Mouse (Mus musculus) neural tube, embryonic 12.5 days (tissue): ENCODE data around the gene Aph1a. TPM values are rescaled to one million over a fixed set of nuclear protein-coding genes. Genes with fewer than 3 reads are reported as not detected.
"Not testable (repeated sequence)": the region's sequence is repeated elsewhere in the genome, so short reads cannot be mapped to it uniquely, and the experiment has no call there.

Experiments used
- ATAC-seq: fragments of 200-750 bp; cut with Nextera tagmentation; 2 replicates; pipeline ENCODE4 v1.8.0; 2017; ENCODE audit warnings: low read depth, mild to moderate bottlenecking, moderate TSS enrichment, moderate library complexity; ENCODE audit not compliant: low FRiP score
- H3K27ac ChIP-seq: fragments of 300-500 bp; sonication (generic); 2 replicates; pipeline ENCODE4 v1.5.1; 2016
- H3K27me3 ChIP-seq: fragments of 300-500 bp; sonication (generic); replicated peaks from 2 replicates; pipeline ENCODE4 v1.6.1; 2016; ENCODE audit warnings: mild to moderate bottlenecking
- H3K36me3 ChIP-seq: fragments of 300-500 bp; sonication (generic); 2 replicates; pipeline ENCODE4 v1.6.1; 2016; ENCODE audit warnings: mild to moderate bottlenecking
- H3K4me1 ChIP-seq: fragments of 300-500 bp; sonication (generic); 2 replicates; pipeline ENCODE4 v1.6.1; 2016
- H3K4me2 ChIP-seq: fragments of 300-500 bp; sonication (generic); replicated peaks from 2 replicates; pipeline ENCODE4 v1.6.1; 2016; ENCODE audit warnings: mild to moderate bottlenecking
- H3K4me3 ChIP-seq: fragments of 300-500 bp; sonication (generic); 2 replicates; pipeline ENCODE4 v1.5.1; 2016
- H3K9ac ChIP-seq: fragments of 300-500 bp; sonication (generic); 2 replicates; pipeline ENCODE4 v1.6.1; 2016; ENCODE audit warnings: mild to moderate bottlenecking
- H3K9me3 ChIP-seq: fragments of 300-500 bp; sonication (generic); 2 replicates; pipeline ENCODE4 v1.6.1; 2016; ENCODE audit warnings: mild to moderate bottlenecking
- WGBS: fragments of 180-500 bp; shearing (Covaris S2); methylation state at CpG from one replicate; pipeline ENCODE4 v1.1.7; 2016; 5-methylcytosine and 5-hydroxymethylcytosine counted together
- polyA plus RNA-seq: library from polyadenylated mRNA; unstranded; fragments of >200 nt; fragmentation: Nextera tagmentation; extraction: Ambion mirVana; gene quantifications from 2 replicates; pipeline ENCODE4 v1.2.1, GENCODE M21; 2016

Gene Aph1a
- polyA plus RNA-seq, 1 experiment from 2014 or later, result 26.9 TPM

DNA sequence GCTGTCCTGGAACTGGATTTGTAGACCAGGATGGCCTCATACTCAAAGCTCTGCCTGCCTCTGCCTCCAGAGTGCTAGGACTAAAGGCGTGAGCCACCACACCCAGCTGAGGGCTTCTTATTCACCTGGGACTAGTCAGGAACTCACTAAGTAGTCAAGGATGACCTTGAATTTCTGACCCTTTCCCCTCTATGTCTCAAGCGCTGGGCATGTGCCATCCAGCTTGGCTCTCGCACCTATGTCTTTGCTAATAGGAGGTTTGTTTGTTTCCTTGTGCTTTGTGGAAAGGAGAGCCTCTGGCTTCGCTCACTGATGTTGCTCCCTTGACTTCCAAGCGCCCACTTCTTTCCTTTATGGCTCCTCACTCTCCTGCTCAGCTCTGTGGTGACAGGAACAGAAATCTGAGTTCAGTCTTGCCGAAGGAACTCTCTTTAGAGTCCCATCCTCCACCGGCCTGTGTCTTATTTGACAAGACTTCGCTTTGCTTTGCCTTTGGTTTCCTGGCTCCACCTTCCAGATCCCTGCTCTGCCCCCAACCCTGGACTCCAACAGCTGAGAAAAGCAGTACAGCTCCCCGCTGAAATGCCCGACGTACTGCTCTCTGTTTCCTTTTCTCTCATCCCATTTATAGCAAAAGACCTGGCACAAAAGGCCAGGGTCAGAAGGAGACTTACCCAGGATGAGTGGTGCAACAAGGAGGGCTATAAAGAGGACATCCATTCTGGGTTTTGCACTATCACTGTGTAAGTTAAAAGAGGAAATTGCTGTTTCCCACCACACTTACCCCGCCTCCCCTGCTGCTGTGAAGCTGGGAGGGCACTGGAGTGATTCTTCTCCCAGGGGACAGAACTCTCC is 2.3 kb upstream of the Aph1a start, which contains the start of gene BC028528:
Gene BC028528, minus strand, starts transcription at position 795 of the 855 bp plus-strand sequence.
- H3K4me1 ChIP-seq, result peaks cover 22% of the 10 kb centered on the region
- H3K9me3 ChIP-seq, result no peaks in the 10 kb centered on the region
- H3K4me3 ChIP-seq, result no peak within 1 kb of the TSS
- peak within 1 kb of the TSS; percentile 38; the same call in 1 of the 2 replicates for H3K9ac ChIP-seq
- 0 out of 2 replicates have a peak, but pooled peaks cover 3% of the 10 kb centered on the region for H3K36me3 ChIP-seq
- peak within 1 kb of the TSS; percentile 54 for H3K4me2 ChIP-seq
- H3K27me3 ChIP-seq, result no peaks in the 10 kb centered on the region
- no peak within 1 kb of the TSS for H3K27ac ChIP-seq
- whole genome bisulfite sequencing, result 13% methylated on average over 12 of the region's 12 CpGs
- ATAC-seq, result no peak

DNA sequence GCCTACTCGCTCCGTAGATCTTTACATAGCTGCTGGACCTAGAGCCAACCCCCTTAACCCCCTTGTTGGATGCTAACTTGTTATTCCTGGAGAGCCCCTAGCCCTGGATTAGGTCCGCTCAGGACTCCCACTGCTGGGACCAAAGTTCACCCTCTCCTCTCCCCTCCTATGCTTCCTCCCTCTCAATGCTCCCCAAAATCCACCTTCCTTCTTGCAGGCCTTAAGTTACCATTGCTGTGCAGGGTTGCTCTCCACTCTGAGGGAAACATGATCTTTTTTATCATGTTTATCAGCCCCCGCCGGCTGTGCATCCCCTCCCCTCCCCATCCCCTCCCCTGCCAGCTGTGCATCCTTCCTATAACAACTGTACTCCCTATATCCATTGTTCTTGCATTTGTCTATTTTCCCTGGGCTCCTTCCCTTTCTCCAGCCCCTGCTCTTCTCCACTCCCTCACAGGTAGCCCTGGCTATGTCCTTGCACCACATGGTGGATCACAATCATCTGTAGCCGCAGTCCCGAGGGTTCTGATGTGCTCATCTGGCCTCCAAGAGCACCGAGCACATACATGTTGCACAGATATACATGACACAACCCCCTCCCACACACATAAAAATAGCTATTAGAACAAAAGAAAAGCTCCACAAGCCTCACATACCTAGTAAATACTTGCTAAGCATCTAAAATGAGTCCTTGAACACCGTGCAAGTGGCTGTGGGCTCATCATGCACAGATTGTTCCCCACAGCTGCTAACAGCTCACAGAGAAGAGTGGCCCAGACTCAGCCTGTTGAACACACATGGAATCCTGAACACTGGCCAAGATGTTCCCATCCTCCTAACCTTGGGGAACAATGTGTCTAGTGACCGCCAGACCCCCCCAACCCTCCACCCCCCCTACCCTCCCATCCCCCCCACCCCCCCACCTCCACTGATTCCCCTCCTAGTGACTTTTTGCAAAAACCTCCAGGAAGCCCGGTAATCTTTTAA is 1.4 kb upstream of the Aph1a start:
- WGBS, result 29% methylated on average over 11 of the region's 11 CpGs
- H3K36me3 ChIP-seq, result 0 out of 2 replicates have a peak, but pooled peaks cover 3% of the 10 kb centered on the region
- H3K9ac ChIP-seq, result peak overlapping the region; percentile 38; the same call in 1 of the 2 replicates
- ATAC-seq, result no peak
- peak overlapping the region; percentile 54 for H3K4me2 ChIP-seq
- no peaks in the 10 kb centered on the region for H3K9me3 ChIP-seq
- no peak overlapping the region for H3K27ac ChIP-seq
- H3K4me3 ChIP-seq, result no peak overlapping the region
- H3K4me1 ChIP-seq, result peaks cover 22% of the 10 kb centered on the region
- no peaks in the 10 kb centered on the region for H3K27me3 ChIP-seq

DNA sequence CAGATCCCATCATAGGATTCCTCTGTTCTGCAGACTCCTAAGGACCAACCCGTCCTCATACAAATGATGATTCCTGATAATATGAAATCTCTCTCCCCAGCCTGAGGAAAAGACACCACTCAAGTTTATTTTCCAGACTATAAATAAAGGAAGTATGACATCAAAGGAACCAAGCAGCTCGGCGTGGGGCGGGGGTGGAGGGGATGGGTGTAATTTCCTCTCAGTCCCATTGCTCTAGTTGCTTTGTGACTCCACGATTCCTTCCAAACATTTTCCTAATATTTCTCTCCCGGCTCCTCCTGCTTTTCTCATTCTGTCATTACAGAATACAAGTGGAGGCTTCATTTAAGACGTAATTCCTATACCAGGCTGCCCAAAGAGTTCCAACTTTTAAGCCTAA is 643 bp upstream of the Aph1a start:
- Histone ChIP-seq H3K27me3 (no peaks in the 10 kb centered on the region), H3K9me3 (no peaks in the 10 kb centered on the region), H3K27ac (no peak overlapping the region), H3K36me3 (0 out of 2 replicates have a peak, but pooled peaks cover 3% of the 10 kb centered on the region), H3K9ac (0 out of 2 replicates have a peak overlapping the region, but pooled peaks have one; percentile 79), H3K4me2 (peak overlapping the region; percentile 54), H3K4me3 (peak overlapping the region; percentile 61), H3K4me1 (peaks cover 22% of the 10 kb centered on the region)
- WGBS, result 12% methylated on average over 7 of the region's 7 CpGs
- no peak for ATAC-seq

DNA sequence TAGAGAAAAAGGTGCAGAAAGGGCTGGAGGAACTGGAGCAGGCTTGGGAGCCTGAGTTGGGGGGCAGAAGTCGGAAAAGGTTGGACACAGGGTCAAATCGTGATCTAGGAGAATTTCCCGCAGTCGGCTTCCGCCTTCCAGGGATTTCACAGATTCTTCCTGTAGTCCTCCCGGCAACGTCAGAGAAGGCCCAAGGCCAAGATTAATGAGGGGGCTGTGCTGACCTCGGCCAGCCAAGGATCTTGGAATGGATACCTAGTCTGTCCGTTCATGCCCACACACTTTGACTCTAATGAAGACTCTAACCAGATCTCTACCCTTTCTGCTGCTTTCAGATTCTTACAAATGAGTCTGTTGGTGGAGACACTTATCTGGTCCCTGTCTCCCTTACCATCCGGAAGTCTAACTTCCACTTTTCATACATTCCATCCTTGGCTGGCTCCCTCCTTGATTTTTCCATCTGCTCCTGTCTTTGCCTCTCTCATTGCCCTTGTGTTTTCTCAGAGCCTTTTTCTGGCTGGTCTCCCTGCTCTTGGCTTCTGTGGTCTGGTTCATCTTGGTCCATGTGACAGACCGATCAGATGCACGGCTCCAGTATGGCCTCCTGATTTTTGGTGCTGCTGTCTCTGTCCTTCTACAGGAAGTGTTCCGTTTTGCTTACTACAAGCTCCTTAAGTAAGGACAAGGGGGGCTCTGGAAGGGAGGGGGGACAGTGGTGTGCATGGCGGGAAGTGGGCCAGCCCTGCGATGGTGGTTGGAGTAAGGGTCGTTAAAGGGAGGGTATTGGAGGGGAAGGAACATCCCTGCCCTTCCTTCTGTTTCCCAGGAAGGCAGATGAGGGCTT is 770 bp downstream of the Aph1a start:
- Histone ChIP-seq H3K27ac (no peak overlapping the region), H3K9ac (peak overlapping the region; percentile 79), H3K4me2 (peak overlapping the region; percentile 87), H3K9me3 (no peaks in the 10 kb centered on the region), H3K4me3 (peak overlapping the region; percentile 61), H3K4me1 (peaks cover 22% of the 10 kb centered on the region), H3K36me3 (0 out of 2 replicates have a peak, but pooled peaks cover 6% of the 10 kb centered on the region), H3K27me3 (no peaks in the 10 kb centered on the region)
- 15% methylated on average over 16 of the region's 16 CpGs for WGBS
- peak; percentile 20; the same call in 1 of the 2 replicates for ATAC-seq

DNA sequence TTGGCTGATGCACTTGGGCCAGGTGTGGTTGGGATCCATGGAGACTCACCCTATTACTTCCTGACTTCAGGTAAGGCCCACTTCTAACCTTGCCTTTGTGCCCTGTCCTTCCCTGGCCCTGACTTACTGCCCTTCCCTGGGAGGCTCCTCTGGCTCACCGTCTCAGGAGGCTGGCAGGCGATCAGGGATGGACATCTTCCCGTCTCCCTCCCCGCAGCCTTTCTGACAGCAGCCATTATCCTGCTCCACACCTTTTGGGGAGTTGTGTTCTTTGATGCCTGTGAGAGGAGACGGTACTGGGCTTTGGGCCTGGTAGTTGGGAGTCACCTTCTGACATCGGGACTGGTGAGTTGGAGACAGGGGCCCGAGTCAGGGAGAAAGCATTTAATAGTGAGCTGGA is 1.7 kb downstream of the Aph1a start:
- H3K9me3 ChIP-seq, H3K27ac ChIP-seq, H3K27me3 ChIP-seq, H3K36me3 ChIP-seq, H3K4me3 ChIP-seq, ATAC-seq, H3K9ac ChIP-seq: not testable (repeated sequence)
- Histone ChIP-seq H3K4me2 (peak overlapping the region; percentile 87; the same call in 1 of the 2 replicates), H3K4me1 (peaks cover 22% of the 10 kb centered on the region)
- 89% methylated on average over 7 of the region's 7 CpGs for WGBS

DNA sequence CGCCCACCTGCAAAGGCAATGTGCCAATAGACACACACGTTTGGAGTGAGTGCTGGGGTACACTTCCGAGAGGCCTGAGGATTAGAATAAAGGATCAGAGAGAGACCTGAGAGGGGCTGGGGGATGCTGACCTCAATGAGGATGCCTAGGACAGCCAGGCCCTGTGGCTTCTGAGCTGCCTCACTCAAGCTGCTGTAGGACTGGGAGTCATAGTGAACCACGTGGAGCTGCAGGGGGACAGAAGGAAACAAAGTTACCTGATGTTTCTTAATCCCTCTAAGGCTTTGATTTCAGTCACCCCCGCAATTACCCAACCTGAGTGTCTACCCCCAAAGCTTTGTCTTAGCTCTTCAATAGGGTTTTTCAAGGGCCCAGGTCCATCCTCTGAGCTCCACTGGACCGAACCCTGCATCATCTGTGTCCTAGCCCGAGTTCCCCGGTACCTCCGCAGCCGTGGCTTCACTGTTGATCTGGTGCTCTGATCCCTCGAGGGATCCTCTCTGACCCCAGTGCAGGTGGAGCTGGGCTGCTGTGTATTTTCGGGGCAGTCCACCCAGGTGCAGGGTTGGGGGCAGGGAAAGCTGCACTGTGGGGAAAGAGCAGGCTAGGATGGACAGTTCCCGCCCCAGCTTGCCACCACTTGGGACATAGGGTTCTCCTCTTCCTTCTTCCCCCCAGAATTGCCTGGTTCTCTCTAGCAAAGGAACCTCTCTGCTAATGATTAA is 6.2 kb downstream of the Aph1a start:
- H3K9ac ChIP-seq, result no peak overlapping the region
- no peaks in the 10 kb centered on the region for H3K27me3 ChIP-seq
- WGBS, result 80% methylated on average over 13 of the region's 13 CpGs
- peaks cover 19% of the 10 kb centered on the region for H3K4me1 ChIP-seq
- no peak overlapping the region for H3K4me3 ChIP-seq
- H3K4me2 ChIP-seq, result no peak overlapping the region
- H3K27ac ChIP-seq, result no peak overlapping the region
- 0 out of 2 replicates have a peak, but pooled peaks cover 6% of the 10 kb centered on the region for H3K36me3 ChIP-seq
- ATAC-seq, result no peak
- H3K9me3 ChIP-seq, result no peaks in the 10 kb centered on the region

DNA sequence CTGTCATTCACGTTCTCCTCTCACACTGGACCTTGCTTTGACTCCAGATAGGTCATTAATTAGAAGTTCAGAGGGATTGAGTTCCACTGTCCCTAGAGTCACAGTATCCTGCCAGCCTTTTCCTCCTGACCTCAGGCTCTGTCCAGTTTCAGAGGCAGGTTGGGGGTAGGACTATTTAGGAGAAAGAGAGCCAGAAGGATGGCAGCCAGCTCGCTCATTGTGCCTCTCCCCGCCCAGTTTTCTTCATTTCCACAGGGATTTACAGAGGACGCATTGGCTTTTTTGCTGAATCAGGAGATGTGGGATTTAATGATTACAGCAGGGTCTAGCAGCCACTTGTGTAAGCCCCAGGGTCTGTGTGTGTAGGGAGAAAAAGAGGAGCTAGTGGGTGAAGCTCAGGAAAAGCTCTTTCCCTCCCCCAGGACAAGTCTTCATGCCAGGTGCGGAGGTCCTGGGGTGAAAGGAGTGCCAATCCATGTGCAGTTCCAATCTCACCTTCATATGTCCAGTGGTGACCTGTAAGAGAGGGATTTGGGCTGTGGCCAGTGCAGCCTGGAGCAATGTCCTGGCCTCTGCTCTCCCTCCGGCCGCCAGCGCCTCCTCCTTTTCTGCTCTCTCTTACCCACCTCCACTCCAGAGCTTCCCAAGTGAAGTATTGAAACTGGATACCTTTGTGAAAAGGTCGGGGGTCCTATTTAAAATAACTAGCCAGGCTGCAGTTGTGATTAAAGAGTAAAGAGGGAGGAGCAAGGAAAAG is 8.0 kb downstream of the Aph1a start:
- no peak overlapping the region for H3K4me3 ChIP-seq
- no peak for ATAC-seq
- H3K27me3 ChIP-seq, result no peaks in the 10 kb centered on the region
- H3K9ac ChIP-seq, result no peak overlapping the region
- 0 out of 2 replicates have a peak, but pooled peaks cover 3% of the 10 kb centered on the region for H3K36me3 ChIP-seq
- WGBS, result 78% methylated on average over 9 of the region's 9 CpGs
- H3K9me3 ChIP-seq, result no peaks in the 10 kb centered on the region
- H3K4me1 ChIP-seq, result peaks cover 25% of the 10 kb centered on the region
- no peak overlapping the region for H3K27ac ChIP-seq
- H3K4me2 ChIP-seq, result no peak overlapping the region

DNA sequence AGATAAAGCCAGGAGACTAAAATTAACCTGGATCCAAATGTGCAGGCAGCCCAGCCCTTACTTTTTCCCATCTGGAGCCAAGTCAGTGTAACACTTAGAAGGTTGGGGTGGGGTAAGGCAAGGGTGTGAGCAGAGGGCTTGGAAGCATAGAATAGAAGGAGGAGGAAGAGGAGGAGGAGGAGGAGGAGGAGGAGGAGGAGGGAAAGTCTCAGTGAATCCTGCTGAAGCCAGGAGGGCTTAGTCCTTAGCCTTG is 8.5 kb downstream of the Aph1a start:
- H3K4me3 ChIP-seq, result no peak overlapping the region
- ATAC-seq, result no peak
- H3K9ac ChIP-seq, result 0 out of 2 replicates have a peak overlapping the region, but pooled peaks have one; percentile 17

DNA sequence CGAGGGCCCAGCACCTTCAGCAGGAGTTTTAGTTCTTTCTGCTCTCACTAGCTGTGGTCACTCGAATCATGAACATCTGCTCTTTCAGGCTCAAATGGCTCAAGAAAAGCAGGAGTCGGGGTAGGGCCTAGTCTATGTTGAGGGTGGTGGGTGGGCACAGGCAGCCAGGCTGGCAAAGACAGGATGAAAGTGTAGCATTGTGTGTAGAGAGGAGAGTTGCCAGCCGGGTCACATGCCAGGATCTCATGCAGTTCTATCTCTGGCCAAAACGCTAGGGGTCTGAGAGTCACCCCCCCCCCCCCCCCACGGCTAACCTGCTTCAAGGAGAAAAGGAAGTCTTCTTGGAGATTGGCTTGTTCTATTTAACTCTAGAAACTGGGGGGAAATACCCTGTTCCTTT is 8.9 kb downstream of the Aph1a start:
- Histone ChIP-seq H3K4me2 (no peak overlapping the region; the same call in 1 of the 2 replicates), H3K9me3 (no peaks in the 10 kb centered on the region), H3K27ac (no peak overlapping the region), H3K4me1 (peaks cover 25% of the 10 kb centered on the region), H3K27me3 (no peaks in the 10 kb centered on the region), H3K4me3 (no peak overlapping the region), H3K36me3 (0 out of 2 replicates have a peak, but pooled peaks cover 3% of the 10 kb centered on the region), H3K9ac (0 out of 2 replicates have a peak overlapping the region, but pooled peaks have one; percentile 17)
- ATAC-seq, result no peak
- WGBS, result 32% methylated on average over 6 of the region's 6 CpGs

More for the DNA sequence above, 8.5 kb downstream of the Aph1a start:
- no peak overlapping the region for H3K27ac ChIP-seq
- no peaks in the 10 kb centered on the region for H3K27me3 ChIP-seq
- H3K4me2 ChIP-seq, result no peak overlapping the region; the same call in 1 of the 2 replicates
- H3K4me1 ChIP-seq, result peaks cover 25% of the 10 kb centered on the region
- no peaks in the 10 kb centered on the region for H3K9me3 ChIP-seq
- H3K36me3 ChIP-seq, result 0 out of 2 replicates have a peak, but pooled peaks cover 3% of the 10 kb centered on the region

DNA sequence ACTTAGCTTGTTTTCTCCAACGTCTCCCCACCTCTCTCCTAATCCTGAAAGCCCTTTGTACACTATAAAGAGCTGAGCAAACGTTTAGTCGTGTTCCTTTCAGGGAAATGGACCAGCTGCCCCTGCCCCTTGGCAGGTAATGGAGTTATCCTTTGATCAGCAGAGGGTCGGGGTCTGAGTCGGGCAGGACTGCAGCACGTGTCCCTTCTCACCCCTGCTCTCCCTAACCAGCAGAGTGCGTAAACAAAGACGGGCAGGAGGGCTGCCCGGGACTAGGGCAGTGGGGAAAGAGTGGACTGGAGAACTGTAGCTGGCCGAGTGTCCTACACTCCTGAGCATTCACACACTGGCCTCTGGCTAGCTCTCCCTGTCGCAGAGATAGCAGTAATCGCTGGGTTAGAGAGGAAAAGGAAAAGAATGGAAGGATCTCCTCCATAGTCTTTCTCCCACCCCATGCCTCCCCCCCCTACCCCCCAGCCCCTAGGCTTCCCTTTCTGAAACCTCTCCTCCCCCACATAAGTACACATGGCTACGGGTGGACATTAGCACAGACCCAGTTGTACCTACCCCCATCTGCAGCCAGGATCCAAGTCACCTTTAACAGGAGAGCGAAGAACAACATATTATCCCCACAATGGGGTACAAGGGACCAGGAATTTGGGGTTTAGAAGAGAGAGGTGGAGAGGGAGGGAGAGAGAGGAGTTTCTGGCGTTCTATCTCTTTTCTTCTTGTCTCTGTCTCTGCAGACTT is 10.2 kb downstream of the Aph1a start:
- ATAC-seq, result 0 out of 2 replicates have a peak, but pooled peaks have one; percentile 18
- H3K9ac ChIP-seq, result peak overlapping the region; percentile 52
- no peaks in the 10 kb centered on the region for H3K36me3 ChIP-seq
- peak overlapping the region; percentile 28 for H3K4me3 ChIP-seq
- H3K27ac ChIP-seq, result no peak overlapping the region
- WGBS, result 1% methylated on average over 15 of the region's 15 CpGs
- H3K27me3 ChIP-seq, result no peaks in the 10 kb centered on the region
- H3K9me3 ChIP-seq, result no peaks in the 10 kb centered on the region
- H3K4me2 ChIP-seq, result peak overlapping the region; percentile 83
- H3K4me1 ChIP-seq, result peaks cover 25% of the 10 kb centered on the region
